Mouse (Mus musculus) adrenal gland, postnatal 10 days (tissue): ENCODE measurements around the gene Acot3. TPM values are rescaled to one million over a fixed set of nuclear protein-coding genes. Genes with fewer than 3 reads are reported as not detected.
A peak's percentile ranks its signal among the peaks of the same experiment; 100 is the strongest.

ENCODE experiments used
- DNase-seq: peaks from one replicate; pipeline ENCODE4 v3.0.0; 2021; ENCODE audit warnings: mixed read lengths
- total RNA-seq, 2 experiments: library from RNA; stranded (reverse); gene quantifications; 2 replicates each; pipeline ENCODE4 v1.2.3; 2021

Acot3 gene
- total RNA-seq, 2 experiments from 2014 or later = 2.5 to 3.4 TPM

GRCm38 (mm10) chr12:84100604-84101492 lies 48.9 kb downstream of the Acot3 start, which contains the start of gene Acot6:
Acot6 (plus strand) TSS chr12:84100654.
- DNase-seq = peak; percentile 57

- no peak for DNase-seq
Observed at GRCm38 (mm10) chr12:84101493-84101845, 49.5 kb downstream of the Acot3 start.

- DNase-seq = no peak
Observed at GRCm38 (mm10) chr12:84107012-84107411, 55.1 kb downstream of the Acot3 start.

- no peak for DNase-seq
Observed at GRCm38 (mm10) chr12:84107692-84108091, 55.7 kb downstream of the Acot3 start.

- DNase-seq = no peak
Observed at GRCm38 (mm10) chr12:84109924-84110323, 58.0 kb downstream of the Acot3 start.

Other genes starting within 250 kb of the Acot3 start
- gene Numb, start 130.2 kb upstream of the Acot3 start, total RNA-seq = 10 to 100 TPM; 44.4 to 51.7 TPM
- gene Riox1, start 101.5 kb upstream of the Acot3 start, total RNA-seq = 10 to 100 TPM; 12.1 to 17.8 TPM
- not detected for gene Heatr4, start 67.3 kb upstream of the Acot3 start, total RNA-seq
- gene Acot2, start 64.3 kb upstream of the Acot3 start, total RNA-seq = 10 to 100 TPM; 52.7 to 57.5 TPM
- gene Acot1, start 42.7 kb upstream of the Acot3 start, total RNA-seq = 10 to 100 TPM; 19.9 to 20.0 TPM
- gene Acot4, start 13.8 kb upstream of the Acot3 start, total RNA-seq = 1 to 10 TPM; 6.2 to 7.8 TPM
- not detected for gene Gm49366, start 13.2 kb upstream of the Acot3 start, total RNA-seq
- gene Acot5, start 17.2 kb downstream of the Acot3 start, total RNA-seq = under 1 TPM; 0.27 to 0.84 TPM
- 1 to 10 TPM; 4.8 to 5.3 TPM for gene Acot6, start 48.5 kb downstream of the Acot3 start, total RNA-seq
- 10 to 100 TPM; 13.1 to 13.2 TPM for gene Dnal1, start 62.2 kb downstream of the Acot3 start, total RNA-seq
- under 1 TPM; 0.30 to 0.61 TPM for gene Pnma1, start 96.3 kb downstream of the Acot3 start, total RNA-seq
- gene Elmsan1, start 166.7 kb downstream of the Acot3 start, total RNA-seq = 10 to 100 TPM; 19.2 to 24.9 TPM
- 100 to 1,000 TPM; 141 to 155 TPM for gene Ptgr2, start 233.1 kb downstream of the Acot3 start, total RNA-seq